Mouse (Mus musculus): ENCODE results near the gene 2310022A10Rik.
A peak's percentile ranks its signal among the peaks of the same experiment; 100 is the strongest.

2310022A10Rik gene

GRCm38 (mm10) chr7:27591266-27592216 is 38.5 kb downstream of the 2310022A10Rik start, which contains the start of gene Akt2:
Gene Akt2 (plus strand): TSS chr7:27591552.
- DNase-seq: peak; percentile 89

- peak; percentile 43 for DNase-seq
Measured at GRCm38 (mm10) chr7:27592217-27592929, 39.3 kb downstream of the 2310022A10Rik start.

- peak; percentile 59 for DNase-seq
Measured at GRCm38 (mm10) chr7:27592934-27593645, 40.1 kb downstream of the 2310022A10Rik start.

DNA sequence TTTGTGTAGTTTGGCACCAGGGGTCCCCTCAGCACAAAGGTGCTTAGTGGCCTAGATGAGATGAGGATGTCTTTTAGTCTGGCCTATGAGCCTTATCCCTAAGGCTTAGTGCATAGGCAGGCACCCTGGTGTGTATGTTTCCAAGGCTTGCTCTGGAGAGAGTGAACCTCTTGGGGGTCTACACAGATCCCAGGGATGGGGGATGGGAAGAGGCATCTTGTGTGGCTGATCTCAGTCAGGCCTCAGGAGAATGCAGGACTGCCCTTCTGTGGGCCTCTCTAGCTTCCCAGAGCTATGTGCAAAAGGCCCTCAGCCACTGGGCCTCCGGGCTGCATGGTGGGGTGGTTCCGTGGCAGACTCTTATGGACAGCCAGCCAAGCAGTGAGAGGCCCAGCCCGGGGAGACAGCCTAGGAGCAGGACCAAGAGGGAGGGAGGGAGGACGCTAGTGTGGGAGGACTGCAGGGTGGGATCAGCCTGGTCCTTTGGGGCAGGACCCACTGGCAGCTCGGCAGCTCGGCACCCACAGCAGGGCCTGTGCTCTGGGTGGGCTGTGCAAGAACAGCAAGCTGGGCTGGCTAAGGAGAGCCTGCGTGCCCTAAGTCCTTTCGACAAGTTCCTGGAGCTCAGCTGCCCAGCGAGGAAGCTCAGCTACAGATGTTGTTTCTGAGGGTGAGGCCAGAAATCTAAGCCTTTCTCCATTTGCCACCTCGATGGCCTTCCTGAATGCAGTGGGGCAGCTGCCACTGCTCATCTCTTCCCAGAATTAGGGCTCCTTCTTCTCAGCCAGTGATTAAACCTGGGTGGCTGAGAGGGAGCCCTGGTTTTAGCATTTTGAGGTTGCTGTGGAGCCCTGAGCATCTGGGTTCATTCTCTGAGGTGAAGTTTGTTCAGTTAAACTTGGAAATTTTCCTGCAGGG is 43.8 kb downstream of the 2310022A10Rik start:
- no peak for DNase-seq

- no peak for DNase-seq
Measured at GRCm38 (mm10) chr7:27598053-27598452, 45.0 kb downstream of the 2310022A10Rik start.

GRCm38 (mm10) chr7:27601628-27602027 is 48.6 kb downstream of the 2310022A10Rik start:
- no peak for DNase-seq

- DNase-seq: no peak
Measured at GRCm38 (mm10) chr7:27602161-27602560, 49.1 kb downstream of the 2310022A10Rik start.

GRCm38 (mm10) chr7:27602835-27603234 is 49.8 kb downstream of the 2310022A10Rik start:
- no peak for DNase-seq

DNA sequence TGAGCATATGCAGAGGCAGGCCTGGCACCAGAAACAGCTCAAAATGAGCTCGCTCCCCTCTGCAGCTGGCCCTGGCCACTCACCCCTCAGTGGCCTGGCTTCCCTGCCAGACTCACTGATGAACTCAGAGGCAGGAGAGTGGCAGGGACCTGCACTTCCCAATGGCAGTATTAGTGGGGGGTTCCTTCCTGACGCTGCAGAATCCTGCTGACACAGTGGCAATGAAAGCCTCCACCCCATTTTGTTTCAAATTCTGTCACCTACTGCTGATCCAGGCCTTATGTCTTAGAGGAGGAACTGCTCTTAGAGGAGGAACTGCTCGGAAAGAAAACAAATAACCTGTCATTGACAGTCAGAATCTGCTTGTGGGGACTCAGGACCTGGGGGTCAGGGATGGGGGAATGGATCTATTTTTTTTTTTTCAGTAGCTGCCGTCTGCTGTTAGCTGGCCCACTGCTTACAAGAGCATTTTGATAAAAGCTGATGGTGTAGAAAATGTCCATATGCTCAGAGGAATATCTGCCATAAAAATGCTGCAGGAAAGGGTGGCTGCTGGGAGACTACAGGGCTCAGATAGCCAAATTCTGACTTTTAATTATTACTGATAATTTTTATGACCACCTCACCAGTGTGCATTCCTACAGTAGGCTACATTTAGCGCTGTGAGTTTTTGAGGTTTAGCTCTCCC is 51.8 kb downstream of the 2310022A10Rik start:
- no peak for DNase-seq

DNA sequence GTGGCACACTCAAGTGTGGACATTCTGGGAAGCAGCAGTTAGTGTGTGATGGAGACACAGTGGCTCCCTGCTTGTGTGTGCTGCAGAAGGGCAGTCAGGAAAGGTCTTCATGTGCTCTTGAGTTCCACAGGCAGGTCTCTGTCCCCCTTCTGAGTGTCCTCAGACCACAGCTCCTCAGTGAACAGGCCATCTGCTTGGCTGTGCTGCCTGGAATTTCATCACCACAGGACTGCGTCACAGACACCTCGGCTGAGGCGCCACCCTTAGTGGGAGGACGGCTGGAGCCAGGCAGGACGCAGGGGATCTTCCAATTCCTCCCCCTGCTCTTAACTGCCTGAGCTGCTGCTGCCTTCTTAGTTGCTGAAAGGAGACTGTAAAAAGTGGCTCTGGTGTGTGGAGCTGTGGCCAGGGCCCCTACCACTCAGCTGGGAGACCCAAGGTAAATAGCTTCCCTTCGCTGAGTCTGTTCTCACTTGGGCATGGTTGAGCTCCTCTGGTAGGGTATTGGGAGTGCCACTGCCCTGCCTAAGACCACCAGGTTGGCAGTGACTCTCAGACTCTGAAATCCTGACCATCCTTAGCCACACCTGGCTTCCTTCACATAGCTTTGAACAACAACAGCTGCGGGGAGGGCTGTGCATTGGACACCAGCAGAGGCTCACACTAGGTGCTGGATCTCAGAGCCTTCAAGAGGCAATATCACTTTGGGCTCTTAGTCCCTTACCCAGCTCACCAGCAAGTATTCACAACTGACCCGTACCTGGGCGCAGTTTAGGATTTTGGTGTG is 52.7 kb downstream of the 2310022A10Rik start:
- DNase-seq: no peak

- DNase-seq: no peak
Measured at GRCm38 (mm10) chr7:27606481-27607254, 53.6 kb downstream of the 2310022A10Rik start.

- DNase-seq: peak; percentile 75
Measured at GRCm38 (mm10) chr7:27607580-27607979, 54.5 kb downstream of the 2310022A10Rik start.

- no peak for DNase-seq
Measured at GRCm38 (mm10) chr7:27608130-27608529, 55.1 kb downstream of the 2310022A10Rik start.

- DNase-seq: no peak
Measured at GRCm38 (mm10) chr7:27609285-27609684, 56.3 kb downstream of the 2310022A10Rik start.

GRCm38 (mm10) chr7:27609688-27610087 is 56.7 kb downstream of the 2310022A10Rik start:
- DNase-seq: no peak

DNA sequence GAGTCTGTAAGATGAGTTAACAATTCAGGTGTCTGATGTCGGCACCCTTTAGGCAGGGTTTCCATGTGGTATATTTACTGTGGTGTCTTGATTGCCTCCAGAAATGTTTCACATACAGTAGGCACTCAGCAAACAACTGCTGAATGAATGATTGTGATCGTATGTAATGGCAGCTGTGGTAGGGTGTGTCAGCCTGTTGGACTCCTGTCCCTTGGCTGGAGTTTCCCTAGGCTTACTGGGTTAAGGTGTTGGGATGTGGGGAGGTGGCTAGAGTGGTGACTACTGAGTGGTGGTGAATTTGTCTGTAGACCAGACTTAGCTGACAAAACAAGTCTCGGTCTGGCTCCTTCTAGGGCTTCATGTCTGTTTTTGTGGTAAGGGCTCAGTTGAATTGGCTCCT is 57.3 kb downstream of the 2310022A10Rik start:
- no peak for DNase-seq

DNA sequence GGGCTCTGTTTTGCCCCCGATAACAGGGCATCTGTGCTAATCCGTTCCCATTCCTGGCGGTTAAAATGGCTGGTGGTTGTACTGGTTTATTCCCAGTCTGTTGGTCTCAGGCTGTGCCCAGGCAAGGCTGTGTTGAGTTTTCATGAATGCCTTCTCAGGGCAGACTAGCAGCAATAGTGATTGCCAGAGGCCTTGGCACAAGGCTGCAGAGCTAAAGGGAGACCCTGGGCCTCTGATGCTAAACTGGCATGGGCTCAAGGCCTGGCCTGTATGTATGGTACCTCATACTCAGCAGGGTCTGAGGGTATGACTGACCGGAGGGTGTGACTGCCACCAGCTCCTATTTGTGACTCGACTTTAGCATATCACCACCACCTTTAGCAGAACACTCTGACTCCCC is 57.8 kb downstream of the 2310022A10Rik start:
- DNase-seq: no peak

DNA sequence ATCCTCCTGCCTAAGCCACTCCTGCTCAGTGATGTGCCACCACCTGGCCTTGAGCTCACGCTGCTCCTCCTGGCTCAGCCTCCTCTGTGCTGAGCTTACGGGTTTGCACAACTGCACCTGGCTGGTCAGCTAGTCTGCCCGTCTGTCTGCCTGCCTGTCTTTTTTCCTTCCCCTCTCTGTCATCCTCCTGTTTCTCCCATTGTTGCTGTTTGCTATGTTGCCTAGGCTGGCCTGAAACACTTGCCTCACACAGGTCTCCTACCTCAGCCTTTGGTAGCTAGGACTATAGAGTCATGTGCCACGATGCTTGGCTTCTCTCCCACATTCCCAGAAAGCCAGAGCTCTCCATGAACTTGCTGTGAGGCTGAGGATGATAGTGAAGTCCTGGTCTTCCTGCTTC is 59.9 kb downstream of the 2310022A10Rik start:
- DNase-seq: no peak

DNA sequence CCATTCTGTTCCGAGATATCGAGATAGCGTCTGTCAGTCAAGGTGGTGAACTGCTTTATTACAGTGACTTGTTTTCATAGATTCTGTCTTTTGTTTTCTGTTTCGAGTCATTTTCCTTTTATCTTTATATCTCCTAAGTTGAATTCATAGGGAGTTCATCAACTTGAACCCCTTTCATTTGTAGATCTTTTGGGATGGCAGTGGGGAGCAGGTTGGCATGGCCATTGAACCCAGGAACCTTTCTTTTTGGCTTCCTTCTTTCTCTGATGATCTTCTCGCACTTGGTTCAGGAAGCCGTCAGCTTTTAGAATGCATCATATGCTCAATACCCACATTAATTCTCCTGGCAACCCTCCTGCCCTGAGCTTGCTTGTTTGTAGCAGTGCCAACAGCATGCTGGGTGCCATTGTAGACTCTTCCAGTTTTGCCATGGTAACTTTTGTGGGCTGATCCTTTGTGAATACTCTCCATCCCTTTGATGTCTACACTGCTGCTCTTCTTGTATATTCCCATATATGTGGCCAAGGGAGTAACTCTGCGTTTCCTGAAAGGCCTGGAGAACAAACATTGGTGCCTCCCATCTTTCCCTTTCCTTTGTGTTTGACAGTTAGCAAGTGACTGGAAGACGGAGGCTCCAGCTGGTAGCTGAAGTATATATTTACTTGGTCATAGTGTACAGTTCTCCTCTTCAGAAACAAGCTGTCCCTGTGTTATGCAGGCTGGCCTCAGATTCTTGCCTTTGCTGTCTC is 60.9 kb downstream of the 2310022A10Rik start:
- DNase-seq: no peak
